Mouse (Mus musculus) G1E (cell line): Measurements from ENCODE around the gene Eci1. TPM values are rescaled to one million over a fixed set of nuclear protein-coding genes. Genes with fewer than 3 reads are reported as not detected.

Experiments used
- ATAC-seq: 2 replicates; pipeline ENCODE4 v1.8.0; 2016; ENCODE audit warnings: mild to moderate bottlenecking; ENCODE audit not compliant: insufficient number of reproducible peaks, poor library complexity, low FRiP score, severe bottlenecking; ENCODE audit errors: extremely low read depth
- DNase-seq: peaks from one replicate; pipeline ENCODE4 v3.0.0; 2012; ENCODE audit warnings: low spot score
- H3K27me3 ChIP-seq: 2 replicates; pipeline ENCODE4 v1.6.1; 2012; ENCODE audit warnings: mild to moderate bottlenecking, low read length, inconsistent platforms; ENCODE audit not compliant: insufficient read depth
- H3K36me3 ChIP-seq: replicated peaks from 2 replicates; pipeline ENCODE3; 2012; ENCODE audit warnings: mild to moderate bottlenecking, inconsistent platforms
- H3K4me1 ChIP-seq: 2 replicates; pipeline ENCODE4 v1.6.1; 2012; ENCODE audit warnings: low read depth, low read length, inconsistent platforms, mixed read lengths; ENCODE audit not compliant: insufficient read depth
- H3K4me3 ChIP-seq: 2 replicates; pipeline ENCODE4 v1.5.1; 2012; ENCODE audit warnings: low read depth, mild to moderate bottlenecking, inconsistent platforms, low read length, moderate library complexity, mixed read lengths
- H3K9me3 ChIP-seq: replicated peaks from 2 replicates; pipeline ENCODE4 v1.6.1; 2012; ENCODE audit warnings: inconsistent platforms
- CTCF ChIP-seq: IDR thresholded peaks from 2 replicates; pipeline ENCODE4 v1.5.1; 2012; ENCODE audit warnings: low read depth, low read length, inconsistent platforms, mixed read lengths
- GATA1 ChIP-seq: IDR thresholded peaks from 2 replicates; pipeline ENCODE4 v1.6.1; 2012; ENCODE audit warnings: borderline replicate concordance, low read length, inconsistent platforms, mixed read lengths
- GATA2 ChIP-seq: IDR thresholded peaks from 2 replicates; pipeline ENCODE4 v1.6.1; 2012; ENCODE audit warnings: low read depth, low read length, inconsistent platforms, borderline replicate concordance
- POLR2AphosphoS5 ChIP-seq: IDR thresholded peaks from 2 replicates; pipeline ENCODE4 v1.6.1; 2012; ENCODE audit warnings: low read depth, low read length, inconsistent platforms; ENCODE audit not compliant: insufficient replicate concordance
- TAL1 ChIP-seq: conservative IDR thresholded peaks from 2 replicates; pipeline ENCODE4 v1.6.1; 2012; ENCODE audit warnings: low read depth, low read length, inconsistent platforms, mixed read lengths
- polyA plus RNA-seq: library from polyadenylated mRNA; stranded (reverse); fragments of >175 nt; gene quantifications from 2 replicates; pipeline ENCODE4 v1.2.3, GENCODE M21; 2012
- total RNA-seq, 2 experiments: library from RNA; stranded (forward) in 1 of 2; stranded (reverse) in 1 of 2; fragments of 200-1000 nt in 1 of 2; fragments of >200 nt in 1 of 2; fragmentation: Nextera tagmentation in 1 of 2; gene quantifications; 2 replicates each; pipeline ENCODE4 v1.2.3; 2014 to 2017

The Eci1 gene
- total and polyA plus RNA-seq, 3 experiments, result 39.4 to 53.1 (median 40.9) TPM

GRCm38 (mm10) chr17:24461580-24461979 lies 35.1 kb downstream of the Eci1 start:
- H3K36me3 ChIP-seq, result peaks cover 36% of the 10 kb centered on the region
- no peak for ATAC-seq
- no peaks in the 10 kb centered on the region for H3K27me3 ChIP-seq
- DNase-seq, result no peak
- TF ChIP-seq POLR2AphosphoS5 (no peak), CTCF (peak; percentile 28)
- H3K4me3 ChIP-seq, result no peak overlapping the region
- no peaks in the 10 kb centered on the region for H3K9me3 ChIP-seq
- H3K4me1 ChIP-seq, result peaks cover 19% of the 10 kb centered on the region

- H3K36me3 ChIP-seq, result peaks cover 39% of the 10 kb centered on the region
- no peaks in the 10 kb centered on the region for H3K27me3 ChIP-seq
- no peak for DNase-seq
- peaks cover 19% of the 10 kb centered on the region for H3K4me1 ChIP-seq
- H3K4me3 ChIP-seq, result no peak overlapping the region
- TF ChIP-seq GATA2 (no peak), GATA1 (no peak), TAL1 (no peak), POLR2AphosphoS5 (no peak), CTCF (no peak)
- no peaks in the 10 kb centered on the region for H3K9me3 ChIP-seq
- no peak for ATAC-seq
These were observed 36.5 kb downstream of the Eci1 start for GRCm38 (mm10) chr17:24462932-24463331.

GRCm38 (mm10) chr17:24463374-24464133 lies 37.1 kb downstream of the Eci1 start:
- TF ChIP-seq CTCF (no peak), POLR2AphosphoS5 (no peak), GATA2 (peak; percentile 85; the same call in 1 of the 2 replicates)
- peak; percentile 70 for ATAC-seq
- no peak for DNase-seq

GRCm38 (mm10) chr17:24468636-24469246 lies 42.3 kb downstream of the Eci1 start:
- Histone ChIP-seq H3K9me3 (no peaks in the 10 kb centered on the region), H3K4me3 (no peak overlapping the region), H3K4me1 (peaks cover 36% of the 10 kb centered on the region), H3K27me3 (no peaks in the 10 kb centered on the region), H3K36me3 (peaks cover 56% of the 10 kb centered on the region)
- DNase-seq (no peak), ATAC-seq (no peak)
- no peak for TF ChIP-seq CTCF
- no peak for TF ChIP-seq GATA2
- no peak for TF ChIP-seq GATA1
- TF ChIP-seq POLR2AphosphoS5, result no peak
- no peak for TF ChIP-seq TAL1

More at GRCm38 (mm10) chr17:24463374-24464133, 37.1 kb downstream of the Eci1 start:
- Histone ChIP-seq H3K9me3 (no peaks in the 10 kb centered on the region), H3K27me3 (no peaks in the 10 kb centered on the region), H3K4me1 (peaks cover 20% of the 10 kb centered on the region), H3K36me3 (peaks cover 43% of the 10 kb centered on the region), H3K4me3 (no peak overlapping the region)

- TF ChIP-seq POLR2AphosphoS5, result no peak
- no peak for TF ChIP-seq CTCF
- no peak for TF ChIP-seq GATA2
- no peak for TF ChIP-seq TAL1
- TF ChIP-seq GATA1, result no peak
- DNase-seq, result no peak
- Histone ChIP-seq H3K36me3 (peaks cover 63% of the 10 kb centered on the region), H3K4me1 (peaks cover 38% of the 10 kb centered on the region), H3K27me3 (no peaks in the 10 kb centered on the region), H3K4me3 (peak overlapping the region; percentile 100), H3K9me3 (no peaks in the 10 kb centered on the region)
- ATAC-seq, result no peak
These were observed 43.0 kb downstream of the Eci1 start for GRCm38 (mm10) chr17:24469336-24469909.

GRCm38 (mm10) chr17:24469910-24470602 lies 43.6 kb downstream of the Eci1 start, which contains the start of the genes E4f1 and Pgp:
TSS of gene E4f1 (minus strand) at chr17:24470313.
TSS of gene Pgp (plus strand) at chr17:24470392.
- peaks cover 45% of the 10 kb centered on the region for H3K4me1 ChIP-seq
- DNase-seq, result peak; percentile 99
- no peaks in the 10 kb centered on the region for H3K27me3 ChIP-seq
- no peaks in the 10 kb centered on the region for H3K9me3 ChIP-seq
- peak; percentile 88 for ATAC-seq
- TF ChIP-seq GATA2 (no peak), POLR2AphosphoS5 (no peak; the same call in 1 of the 2 replicates), GATA1 (no peak), CTCF (no peak), TAL1 (no peak)
- peaks cover 64% of the 10 kb centered on the region for H3K36me3 ChIP-seq
- peak within 1 kb of the TSS; percentile 100 for H3K4me3 ChIP-seq
